Mouse (Mus musculus): ENCODE results near the gene Tbc1d22a. TPM values are rescaled to one million over a fixed set of nuclear protein-coding genes. Genes with fewer than 3 reads are reported as not detected.

The Tbc1d22a gene
- total and polyA plus RNA-seq, 3 experiments, result 15.1 to 21.1 TPM; not detected in 1

DNA sequence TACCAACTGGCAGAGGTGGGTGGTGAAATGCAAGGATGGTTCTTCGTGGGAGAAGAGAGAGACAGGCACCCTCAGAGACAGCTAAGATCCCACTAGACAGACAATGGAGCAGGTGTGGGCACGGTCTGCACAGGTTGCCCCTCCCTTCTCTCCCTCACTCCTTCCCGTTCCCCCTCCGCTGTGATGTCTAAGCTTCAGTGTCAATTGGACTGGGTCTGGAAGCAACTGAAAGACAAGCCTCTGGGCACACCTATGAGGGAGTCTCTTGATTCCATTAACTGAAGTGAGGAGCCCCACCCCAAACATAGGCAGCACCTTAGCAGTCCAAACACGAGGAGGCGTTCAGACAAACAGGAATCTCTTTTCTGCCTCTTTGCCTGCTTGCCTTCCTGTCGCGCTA, 293.3 kb downstream of the Tbc1d22a start:
- DNase-seq (ENCODE audit: low read depth, low spot score), result no peak
- Histone ChIP-seq H3K36me3 (ENCODE audit: control insufficient read depth in 1 of 2, insufficient read depth in 2 of 2, low read length in 2 of 2) (no peaks in the 10 kb centered on the region), H3K79me2 (ENCODE audit: control insufficient read depth, insufficient read depth, low read length, poor library complexity) (no peaks in the 10 kb centered on the region), H3K9ac (ENCODE audit: control insufficient read depth, low read depth, low read length, poor library complexity, severe bottlenecking) (no peak overlapping the region), H3K27ac (ENCODE audit: control insufficient read depth, low read depth, low read length) (no peak overlapping the region), H3K4me3 (ENCODE audit: control insufficient read depth in 1 of 2, insufficient read depth in 1 of 2, low read depth in 2 of 2, low read length in 2 of 2) (no peak overlapping the region), H3K9me3 (replicated peaks; ENCODE audit: insufficient read depth, low read length) (no peaks in the 10 kb centered on the region), H3K27me3 (ENCODE audit: control insufficient read depth in 1 of 2, insufficient read depth in 2 of 2, low read length in 2 of 2) (no peaks in the 10 kb centered on the region), H3K4me1 (ENCODE audit: control insufficient read depth in 1 of 2, insufficient read depth in 2 of 2, low read length in 2 of 2) (no peaks in the 10 kb centered on the region)
- no peak for TF ChIP-seq POLR2A (IDR thresholded peaks at IDR 0.05; ENCODE audit: control insufficient read depth in 1 of 2, insufficient read depth in 1 of 2, low read depth in 1 of 2, low read length in 2 of 2, poor library complexity in 1 of 2)
- TF ChIP-seq MYB (IDR thresholded peaks at IDR 0.05; ENCODE audit: low read depth, low read length), result no peak
- no peak for TF ChIP-seq CHD1 (IDR thresholded peaks at IDR 0.05; ENCODE audit: low read depth, low read length)
- no peak for TF ChIP-seq ELF1 (IDR thresholded peaks at IDR 0.05; ENCODE audit: low read depth, low read length)
- TF ChIP-seq MAZ (IDR thresholded peaks at IDR 0.05; ENCODE audit: low read depth, low read length), result no peak

DNA sequence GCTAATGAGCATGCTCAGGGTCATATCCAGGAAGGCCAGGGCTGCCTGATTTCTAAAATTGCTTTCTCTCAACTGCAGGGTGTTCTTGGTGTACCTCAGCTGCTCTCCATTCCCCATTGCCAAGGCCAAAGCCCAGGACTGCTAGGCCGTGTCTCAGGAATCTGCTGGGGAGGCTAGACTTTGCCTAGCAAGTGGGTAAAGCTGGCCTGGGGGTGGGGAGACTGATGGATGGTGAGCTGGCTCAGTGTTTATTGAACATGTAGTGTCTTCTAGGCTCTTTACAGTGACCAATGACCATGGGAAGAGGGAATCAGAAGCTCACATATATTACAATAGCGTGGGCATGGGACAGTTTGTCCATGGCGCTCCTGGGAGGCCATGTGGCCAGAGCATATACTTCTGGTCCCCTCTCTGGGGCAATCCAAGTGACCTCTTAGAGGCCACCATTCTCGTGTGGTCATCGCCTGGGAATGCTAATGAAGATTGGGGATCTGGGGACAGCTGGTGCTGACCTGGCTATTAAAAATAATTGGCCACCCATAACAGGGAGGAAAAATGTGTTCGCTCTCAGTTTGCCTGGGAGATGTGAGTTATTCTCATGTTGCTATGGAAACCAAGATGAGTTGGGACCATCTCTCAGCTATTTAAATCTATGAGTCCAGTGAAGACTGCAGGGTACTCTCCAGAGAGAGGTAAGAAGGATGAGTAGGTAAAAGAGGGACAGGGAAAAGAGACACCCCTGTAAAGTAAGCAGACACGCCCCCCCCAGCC, 294.3 kb downstream of the Tbc1d22a start:
- TF ChIP-seq CHD1 (IDR thresholded peaks at IDR 0.05; ENCODE audit: low read depth, low read length) (no peak), EP300 (IDR thresholded peaks at IDR 0.05; ENCODE audit: low read depth in 1 of 2, low read length in 2 of 2) (no peak), TCF12 (IDR thresholded peaks at IDR 0.05; ENCODE audit: low read depth, low read length) (no peak), MAX (IDR thresholded peaks at IDR 0.05; ENCODE audit: low read length) (no peak), TBP (IDR thresholded peaks at IDR 0.05; ENCODE audit: low read depth, low read length) (no peak), ETS1 (IDR thresholded peaks at IDR 0.05; ENCODE audit: low read depth, low read length) (no peak), POLR2AphosphoS2 (IDR thresholded peaks at IDR 0.05; ENCODE audit: low read length) (no peak), SMC3 (IDR thresholded peaks at IDR 0.05; ENCODE audit: low read depth, low read length) (no peak), TAL1 (IDR thresholded peaks at IDR 0.05; ENCODE audit: low read length) (no peak), MAFK (IDR thresholded peaks at IDR 0.05; ENCODE audit: borderline replicate concordance, low read depth, low read length) (no peak), UBTF (IDR thresholded peaks at IDR 0.05; ENCODE audit: borderline replicate concordance, insufficient read depth, low read depth, low read length) (no peak)
- Histone ChIP-seq H3K4me3 (ENCODE audit: control insufficient read depth in 1 of 2, insufficient read depth in 1 of 2, low read depth in 2 of 2, low read length in 2 of 2) (no peak overlapping the region), H3K27ac (ENCODE audit: control insufficient read depth, low read depth, low read length) (no peak overlapping the region), H3K9ac (ENCODE audit: control insufficient read depth, low read depth, low read length, poor library complexity, severe bottlenecking) (no peak overlapping the region), H3K27me3 (ENCODE audit: control insufficient read depth in 1 of 2, insufficient read depth in 2 of 2, low read length in 2 of 2) (no peaks in the 10 kb centered on the region), H3K36me3 (ENCODE audit: control insufficient read depth in 1 of 2, insufficient read depth in 2 of 2, low read length in 2 of 2) (no peaks in the 10 kb centered on the region), H3K79me2 (ENCODE audit: control insufficient read depth, insufficient read depth, low read length, poor library complexity) (no peaks in the 10 kb centered on the region), H3K4me1 (ENCODE audit: control insufficient read depth in 1 of 2, insufficient read depth in 2 of 2, low read length in 2 of 2) (no peaks in the 10 kb centered on the region), H3K9me3 (replicated peaks; ENCODE audit: insufficient read depth, low read length) (no peaks in the 10 kb centered on the region)
- no peak for DNase-seq (ENCODE audit: low read depth, low spot score)

All from MEL (cell line).